Mouse (Mus musculus) layer of hippocampus, postnatal 10 days (tissue): ENCODE measurements at regions not wholly inside any gene's neighbourhood (a gene's known extent, or its start where the extent isn't known, plus 50 kb on each side); places are given as distances from the start of the nearest gene placed in this dataset.

Experiments used
- DNase-seq, 2 experiments: peaks; one replicate each; pipeline ENCODE4 v3.0.0; 2021; ENCODE audit warnings: low spot score in 2 of 2

DNA sequence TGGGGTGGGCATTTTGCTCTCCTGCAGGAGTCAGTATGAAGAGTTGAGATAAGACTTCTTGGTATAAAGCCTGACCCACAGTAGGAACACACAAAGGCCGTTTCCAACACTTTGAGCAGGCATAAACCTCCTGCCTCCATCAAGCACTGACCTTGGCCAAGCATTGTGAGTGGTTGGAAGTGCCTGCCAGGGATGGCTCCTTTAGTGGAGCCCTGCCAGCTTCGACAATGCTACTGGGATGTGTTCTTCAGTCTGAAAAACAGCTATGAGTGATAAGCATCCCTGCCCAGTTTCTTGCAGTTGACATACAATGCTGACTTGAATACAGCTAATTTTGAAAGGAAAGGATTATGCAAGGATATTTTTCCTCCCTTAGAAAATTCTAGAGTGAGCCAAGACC lies 644.6 kb upstream of the Vstm2b start:
- no peak for DNase-seq

DNA sequence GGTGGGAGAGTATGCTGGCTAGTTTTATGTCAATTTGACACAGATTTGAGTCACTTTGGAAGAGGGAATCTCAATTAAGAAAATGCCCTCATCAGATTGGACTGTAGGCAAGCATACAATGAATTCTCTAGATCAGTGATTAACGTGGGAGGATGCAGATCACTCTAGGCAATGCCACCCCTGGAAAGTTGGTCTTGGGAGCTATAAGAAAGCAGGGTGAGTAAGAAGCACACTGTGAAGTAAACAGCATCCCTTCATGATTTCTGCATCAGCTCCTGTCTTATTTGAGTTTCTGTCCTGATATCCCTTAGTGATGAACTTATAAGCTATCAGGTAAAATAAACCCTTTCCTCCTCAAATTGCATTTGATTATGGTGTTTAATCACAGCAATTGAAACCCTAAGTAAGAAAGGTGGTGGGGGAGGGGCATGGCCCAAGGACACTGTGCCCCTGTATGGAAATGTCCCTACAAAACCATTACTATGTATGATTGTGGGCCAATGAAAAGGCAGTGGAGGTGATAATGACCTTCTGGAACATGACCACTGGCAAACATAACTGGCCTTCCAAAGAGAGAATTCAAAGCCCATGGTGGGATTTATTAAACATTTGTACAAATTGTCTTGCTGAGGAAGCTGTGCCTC lies 640.3 kb upstream of the Vstm2b start:
- no peak for DNase-seq

DNA sequence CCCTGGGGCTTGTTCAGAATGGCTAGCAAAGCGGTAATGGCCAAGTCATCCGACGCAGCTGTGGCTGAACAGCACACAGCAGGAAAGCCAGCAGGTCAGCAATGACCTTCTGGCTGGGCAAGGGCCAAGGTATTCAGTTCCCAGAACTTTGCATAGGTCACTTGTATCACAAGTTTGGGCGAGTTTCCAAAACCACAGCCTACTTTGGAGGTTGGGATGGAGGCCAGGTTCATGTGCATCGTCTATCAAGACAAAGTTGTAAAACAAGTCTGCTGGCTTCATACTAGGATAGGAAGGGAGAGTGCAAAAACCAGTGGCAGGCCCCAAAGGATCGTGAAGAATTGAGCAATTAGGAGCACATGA lies 639.8 kb upstream of the Vstm2b start:
- no peak for DNase-seq

DNA sequence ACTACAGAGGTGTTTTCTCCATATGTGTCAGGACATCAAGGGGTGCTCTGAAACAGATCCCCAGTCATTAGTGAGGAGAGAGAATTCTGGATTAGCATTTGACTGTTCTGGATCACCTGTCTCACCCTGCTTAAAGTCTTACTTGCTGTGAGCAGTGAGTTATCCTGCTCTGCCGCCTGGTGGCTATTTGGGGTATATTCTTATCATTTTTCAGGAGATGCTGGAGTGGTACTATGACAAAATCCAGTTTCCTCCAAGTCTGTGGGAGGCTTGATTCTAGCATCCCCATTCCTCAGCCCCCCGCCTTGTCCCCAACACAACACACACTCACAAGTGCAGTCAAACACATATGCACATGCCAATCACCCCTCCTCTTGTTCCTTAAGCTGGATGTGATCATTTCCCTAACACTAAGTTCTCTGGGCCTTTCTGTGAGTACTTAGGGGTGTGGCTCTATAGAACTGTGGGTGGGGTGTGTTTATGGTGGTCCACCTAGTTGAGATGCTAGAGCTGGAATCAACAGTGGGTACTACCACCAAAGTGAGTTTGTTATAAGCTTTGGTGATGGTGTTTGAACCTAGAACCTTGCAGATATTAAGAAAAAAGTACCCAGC lies 624.6 kb upstream of the Vstm2b start:
- DNase-seq: peak; percentile 72 to 81

DNA sequence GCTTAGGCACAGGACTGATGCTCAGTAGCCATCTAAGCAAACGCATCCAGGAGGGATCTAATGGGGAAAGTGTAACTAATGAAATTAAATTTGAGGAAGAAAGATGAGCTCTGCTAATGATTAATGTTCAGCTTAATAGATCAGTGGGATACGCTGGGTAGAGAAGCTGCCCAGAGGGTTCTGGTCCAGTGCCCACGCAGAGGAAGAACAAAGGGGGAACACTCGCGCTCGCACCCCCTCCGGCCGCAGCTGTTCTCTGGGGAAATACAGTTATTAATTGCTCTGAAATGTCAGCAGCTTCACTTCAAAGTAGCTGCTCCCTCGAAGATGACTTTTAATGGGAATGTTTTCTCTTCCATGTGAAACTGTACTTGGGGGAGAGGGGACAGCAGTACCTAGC lies 623.0 kb upstream of the Vstm2b start:
- DNase-seq: no peak

DNA sequence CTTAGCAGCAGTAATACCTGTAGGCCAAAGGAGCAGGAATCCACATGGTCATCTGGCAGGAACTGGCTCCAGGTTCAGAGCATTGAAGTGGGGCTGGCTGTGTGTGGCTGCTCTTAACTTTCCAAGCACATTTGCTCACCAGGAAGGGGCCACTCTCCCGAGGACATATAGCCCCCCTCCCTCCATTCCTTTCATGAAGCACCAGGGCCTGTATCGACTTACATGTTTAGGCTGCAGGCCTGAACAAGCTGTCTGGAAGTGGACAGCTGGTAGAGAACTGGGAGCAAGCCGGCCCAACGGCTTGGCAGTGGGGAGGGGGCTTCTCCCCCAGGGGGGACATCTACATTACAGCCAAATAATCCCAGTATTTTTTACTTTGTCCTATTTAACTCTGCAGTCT lies 622.5 kb upstream of the Vstm2b start:
- no peak for DNase-seq

DNA sequence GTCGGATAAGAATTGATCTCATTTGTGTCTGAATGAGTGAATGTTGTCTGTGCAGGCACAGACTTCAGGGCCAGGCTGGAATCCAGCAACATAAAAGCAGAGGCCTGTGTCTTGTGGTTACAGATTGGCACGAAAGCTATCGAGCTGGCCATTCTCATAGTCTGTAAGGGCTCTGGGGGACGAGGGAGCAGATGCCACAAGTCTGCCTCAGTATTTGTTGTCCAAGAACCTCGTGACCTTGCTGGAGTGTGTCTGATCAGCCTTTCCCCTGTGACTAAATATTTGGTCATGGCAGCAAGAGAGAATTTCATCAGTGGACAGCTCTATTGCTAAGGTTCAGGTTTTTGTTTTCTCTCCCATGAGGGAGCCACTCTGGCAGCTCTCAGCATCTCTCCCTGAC lies 622.0 kb upstream of the Vstm2b start:
- DNase-seq: no peak

DNA sequence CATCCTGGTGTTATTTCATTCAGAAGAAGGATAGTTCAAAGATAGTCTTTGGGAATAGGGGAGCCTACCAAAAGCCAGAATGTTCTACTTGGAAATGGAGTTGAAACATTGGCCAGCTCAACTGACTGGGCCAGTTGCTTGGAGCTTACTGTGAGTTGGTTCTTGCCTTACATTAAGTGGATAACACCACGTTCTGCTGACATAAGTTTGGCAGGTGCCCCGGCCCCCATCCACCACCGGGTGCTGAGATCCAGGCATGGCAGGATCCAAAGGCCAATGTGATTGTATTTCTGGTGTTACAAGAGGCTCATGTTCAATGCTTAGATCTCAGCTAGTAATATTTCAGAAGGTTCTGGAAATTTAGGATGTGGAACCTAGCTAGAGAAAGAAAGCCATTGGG lies 608.0 kb upstream of the Vstm2b start:
- no peak for DNase-seq

DNA sequence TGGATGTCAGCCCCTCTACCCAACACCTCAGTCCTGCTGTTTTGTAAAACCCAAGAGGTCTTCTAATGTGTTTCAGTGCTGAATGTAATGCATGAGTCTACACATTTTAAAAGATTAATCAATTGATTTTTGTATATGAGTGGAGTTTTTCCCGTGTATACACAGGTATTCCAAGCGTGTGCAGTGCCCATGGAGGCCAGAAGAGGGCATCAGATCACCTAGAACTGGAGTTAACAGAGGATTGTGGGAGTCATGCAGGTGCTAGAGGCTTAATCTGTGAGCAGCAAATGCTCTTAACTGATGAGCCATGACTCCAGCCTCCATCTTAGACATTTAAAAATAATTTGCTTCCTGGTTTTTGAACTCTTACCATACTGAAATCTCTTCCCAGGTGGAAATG lies 587.6 kb upstream of the Vstm2b start:
- peak; percentile 21 to 24 for DNase-seq

DNA sequence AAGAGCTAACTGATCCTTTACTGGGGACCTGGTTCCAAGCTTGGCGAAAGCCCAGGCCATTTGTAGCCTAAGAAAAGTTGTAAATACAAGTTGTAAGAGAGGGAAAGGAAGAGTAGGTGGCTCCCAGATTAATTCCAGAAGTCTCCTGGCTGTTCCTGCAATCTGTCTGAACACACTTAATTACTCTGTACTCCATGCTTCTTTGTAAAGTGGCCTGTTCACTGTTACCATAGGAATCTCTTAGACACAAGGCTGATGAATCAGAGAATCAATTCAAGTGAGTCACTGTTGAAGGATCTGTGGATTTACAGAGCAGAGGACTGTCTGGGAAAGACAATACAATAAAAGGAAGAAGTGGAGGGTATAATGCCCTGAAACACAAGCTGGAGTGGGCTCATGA lies 577.0 kb upstream of the Vstm2b start:
- DNase-seq: peak in 1 of 2 experiments; percentile 9

DNA sequence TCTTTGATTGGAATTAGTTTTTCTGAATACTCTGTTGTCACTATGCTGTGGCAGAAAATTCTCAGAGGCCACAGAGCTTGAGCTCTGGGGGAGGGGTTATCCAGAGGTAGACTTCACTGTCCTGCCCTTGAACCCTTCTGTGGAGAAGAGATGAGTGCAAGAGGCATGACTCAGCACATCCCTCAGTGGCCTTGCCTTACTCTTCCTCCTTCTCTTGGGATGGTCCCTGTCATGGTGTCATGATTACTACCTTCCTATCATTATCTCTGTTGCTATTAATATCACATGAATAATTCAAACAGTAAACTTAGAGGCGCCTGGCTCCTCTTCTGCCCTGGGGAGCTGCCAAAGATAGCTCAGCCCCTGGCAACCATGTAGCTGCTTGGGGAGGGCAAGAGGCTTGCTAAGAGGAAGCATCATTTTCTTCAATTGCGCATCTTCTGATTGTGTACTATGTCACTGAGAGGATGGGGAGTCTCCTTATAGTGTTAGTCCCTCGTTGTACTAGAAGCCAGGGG lies 572.9 kb upstream of the Vstm2b start:
- no peak for DNase-seq

DNA sequence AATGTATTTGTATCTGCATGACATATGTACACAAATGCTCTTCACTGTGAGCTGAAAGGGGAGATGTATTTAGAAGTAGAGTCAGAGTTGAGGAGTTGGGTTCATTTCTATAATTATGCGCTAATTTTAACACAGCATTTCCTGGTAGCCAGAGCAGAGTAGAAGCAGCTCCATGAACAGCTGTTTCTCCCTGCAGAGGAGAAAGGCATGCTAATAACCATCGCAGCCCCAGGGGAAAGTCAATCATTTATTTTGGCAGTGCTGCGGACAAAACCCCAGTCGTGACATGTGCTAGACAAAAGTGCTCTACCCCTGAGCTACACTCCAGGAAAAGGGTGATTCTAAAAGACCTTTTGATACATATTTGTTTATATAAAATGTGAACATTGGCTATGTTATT lies 565.7 kb upstream of the Vstm2b start:
- no peak for DNase-seq

DNA sequence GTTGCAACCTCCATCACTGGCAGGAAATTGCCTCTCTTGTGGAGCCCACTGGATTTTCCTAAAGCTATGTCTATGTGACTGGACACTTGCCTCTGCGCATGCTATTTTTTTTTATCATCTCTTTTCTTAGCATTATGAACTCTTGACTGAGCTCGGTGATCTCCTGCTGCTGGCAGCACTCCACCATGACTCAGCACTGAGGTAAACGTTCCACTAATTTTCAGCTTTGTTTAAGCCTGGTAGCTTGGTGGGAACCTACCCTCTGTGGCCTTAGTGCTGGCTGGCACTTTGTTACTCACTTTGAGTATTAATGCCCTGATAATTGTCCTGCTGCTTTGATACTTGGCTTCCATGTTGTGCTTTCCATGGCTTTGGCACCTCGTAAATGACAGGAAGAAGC lies 545.8 kb upstream of the Vstm2b start:
- peak in 1 of 2 experiments; percentile 14 for DNase-seq

DNA sequence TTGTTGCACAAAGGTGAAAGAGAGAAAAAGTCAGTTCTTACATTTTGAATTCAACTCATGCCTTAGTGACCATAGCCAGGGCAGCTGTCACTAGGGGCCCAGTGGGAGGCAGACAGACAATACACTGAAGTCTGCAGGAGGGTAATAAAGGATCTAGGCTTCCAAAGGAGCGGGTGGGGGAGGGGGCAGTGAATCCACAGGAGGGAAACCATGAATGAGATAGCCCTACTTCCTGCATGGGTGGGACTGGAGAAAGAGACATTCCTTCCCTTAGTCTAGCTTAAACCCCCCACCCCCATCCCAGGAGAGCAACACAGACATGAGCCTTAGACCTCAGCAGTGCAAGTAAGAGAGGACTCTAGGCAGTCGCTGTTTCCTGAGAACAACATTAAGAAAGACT lies 535.4 kb upstream of the Vstm2b start:
- DNase-seq: no peak

DNA sequence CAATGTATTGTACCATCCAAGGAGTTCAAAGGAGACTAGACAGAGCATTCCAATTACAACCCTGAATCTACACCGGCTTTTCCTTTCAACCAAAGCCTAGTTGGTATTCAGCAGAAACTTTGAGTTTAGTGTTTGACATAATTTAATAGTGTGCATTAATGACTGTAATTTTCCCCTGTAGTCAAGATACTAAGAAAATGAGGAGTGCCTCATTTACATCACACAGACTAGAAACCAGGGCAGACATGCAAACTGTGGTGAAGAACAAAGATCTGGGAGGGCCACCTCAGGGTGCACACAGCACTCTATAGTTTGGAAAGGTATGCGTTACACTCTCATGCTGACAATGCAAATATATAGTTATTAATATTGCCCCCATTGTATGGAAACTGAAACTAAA lies 525.4 kb upstream of the Vstm2b start:
- DNase-seq: no peak

DNA sequence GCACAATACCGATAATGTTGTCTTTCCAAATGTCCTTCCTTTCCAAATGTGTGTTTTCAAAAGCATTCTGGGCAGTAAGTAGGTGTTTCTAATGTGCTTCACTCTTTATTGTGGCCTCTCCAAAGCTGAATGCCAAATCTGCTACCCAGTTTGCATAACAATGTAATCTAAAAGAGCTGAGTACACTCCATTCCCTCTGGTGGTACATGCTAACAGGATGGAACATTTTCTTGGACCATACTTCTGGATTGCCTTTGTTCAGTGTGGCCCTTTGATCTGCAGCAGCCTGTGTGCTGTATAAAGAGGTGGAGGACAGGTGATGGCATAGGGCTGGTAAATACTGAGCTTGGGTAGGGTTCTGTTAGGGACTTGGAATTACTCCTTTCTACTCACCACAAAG lies 520.3 kb upstream of the Vstm2b start:
- no peak for DNase-seq

DNA sequence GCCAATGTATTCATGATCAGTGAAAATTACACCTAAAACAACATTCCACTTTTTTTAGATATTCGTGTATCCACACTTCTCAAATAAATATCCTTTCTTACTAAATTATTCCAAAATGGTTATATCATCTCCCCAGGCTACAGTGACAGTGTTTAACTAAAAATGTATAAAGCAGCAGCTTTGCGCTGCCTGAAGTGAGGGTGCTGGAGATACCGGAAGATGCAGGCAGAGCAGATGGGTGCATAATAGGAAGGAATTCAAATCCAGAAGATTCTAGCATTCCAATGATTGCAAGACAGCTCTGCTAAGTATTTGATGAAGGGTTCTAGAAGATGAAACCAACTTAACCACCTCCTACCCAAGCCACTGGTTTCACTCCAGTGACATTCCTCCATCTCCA lies 516.9 kb upstream of the Vstm2b start:
- no peak for DNase-seq

DNA sequence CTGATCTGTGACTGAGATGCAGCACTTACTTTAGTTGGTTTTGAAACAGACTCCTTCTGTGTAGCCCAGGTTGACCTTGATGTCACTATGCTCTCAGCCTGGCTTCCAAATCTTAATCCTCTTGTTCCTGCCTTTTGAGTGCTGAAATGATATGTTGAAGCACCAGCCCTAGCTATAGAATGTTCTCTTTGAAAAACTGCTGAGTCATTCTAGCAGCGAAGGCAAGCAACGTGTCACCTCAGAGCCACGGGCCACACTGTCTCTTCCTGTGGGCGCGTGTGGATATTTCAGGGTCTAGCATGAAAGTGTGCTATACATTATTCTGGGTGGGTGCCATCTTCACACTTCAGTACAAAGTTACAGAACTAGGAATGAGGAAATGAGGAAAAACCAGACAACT lies 510.0 kb upstream of the Vstm2b start:
- no peak for DNase-seq

DNA sequence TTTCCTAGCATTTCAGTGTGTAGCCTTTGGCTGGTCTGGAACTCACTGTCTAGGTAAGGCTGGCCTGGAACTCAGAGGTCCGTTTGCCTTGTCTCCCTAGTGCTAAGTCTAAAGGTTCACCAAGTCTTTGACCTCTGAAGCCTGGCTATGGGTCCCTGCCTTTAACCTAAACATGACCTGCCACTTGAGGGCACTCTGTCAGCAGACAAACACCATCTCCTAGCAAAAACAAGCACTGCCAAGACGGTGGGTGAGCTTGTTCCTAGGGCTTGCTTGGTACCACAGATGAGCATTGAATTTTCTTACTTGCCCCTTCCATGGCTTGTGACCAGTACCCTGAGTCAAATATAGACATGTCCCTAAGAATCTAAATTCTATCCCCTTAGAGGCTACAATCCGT lies 508.3 kb upstream of the Vstm2b start:
- no peak for DNase-seq

DNA sequence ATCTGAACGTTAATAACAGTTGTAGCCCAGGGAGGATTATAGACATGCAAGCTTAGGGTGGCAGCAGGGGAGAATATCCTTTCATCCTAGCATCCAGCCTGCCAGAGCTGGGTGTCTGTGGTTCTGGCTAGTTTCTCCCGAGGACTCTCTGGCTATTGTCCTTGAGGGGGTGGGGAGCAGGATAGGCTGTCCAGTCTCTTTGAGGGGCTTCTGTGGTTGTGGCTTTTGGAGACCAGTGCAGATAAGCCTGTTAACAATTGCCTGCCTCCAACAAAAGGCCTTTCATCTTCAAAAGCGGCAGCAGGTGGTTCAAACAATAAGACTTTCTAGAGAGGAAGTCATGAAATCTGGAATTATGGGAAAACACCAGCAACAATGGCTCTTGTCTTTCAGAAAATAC lies 507.2 kb upstream of the Vstm2b start:
- no peak for DNase-seq

DNA sequence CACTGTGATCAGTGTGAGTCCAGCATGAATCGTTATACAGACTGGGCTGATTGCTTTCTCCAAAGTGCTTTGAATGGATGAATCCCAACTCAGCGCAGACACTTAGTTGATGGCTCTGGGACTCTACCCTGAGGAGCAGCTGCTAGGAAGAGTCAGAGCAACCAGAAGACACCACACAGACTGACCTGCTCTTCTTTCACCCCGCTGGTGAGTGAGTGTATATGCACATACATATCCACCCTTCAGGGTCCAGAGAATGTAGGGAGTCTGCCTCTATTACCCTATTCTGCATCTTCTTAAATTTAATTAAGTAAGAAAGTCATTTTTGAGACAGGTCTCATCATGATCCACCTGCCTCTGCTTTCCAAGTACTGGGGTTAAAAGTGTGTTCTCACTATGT lies 506.5 kb upstream of the Vstm2b start:
- no peak for DNase-seq

DNA sequence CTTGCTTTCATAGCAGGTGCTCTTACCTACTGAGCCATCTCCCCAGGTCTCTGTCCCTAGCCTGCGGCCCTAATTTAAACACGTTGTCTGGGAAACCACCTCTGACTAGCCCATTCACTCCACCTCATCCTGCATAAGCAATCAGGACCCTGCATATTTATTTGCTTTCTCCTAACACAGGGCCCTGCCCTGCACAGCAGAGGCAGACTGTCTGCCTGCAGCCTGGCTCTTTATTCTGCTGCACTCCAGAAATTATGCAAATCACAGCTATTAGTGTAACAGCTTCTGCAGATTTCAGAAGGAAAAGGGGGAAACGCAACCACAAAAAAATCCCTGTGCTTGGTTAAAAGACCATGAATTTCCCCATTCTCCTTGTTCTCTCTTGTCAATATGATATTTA lies 505.9 kb upstream of the Vstm2b start:
- no peak for DNase-seq

DNA sequence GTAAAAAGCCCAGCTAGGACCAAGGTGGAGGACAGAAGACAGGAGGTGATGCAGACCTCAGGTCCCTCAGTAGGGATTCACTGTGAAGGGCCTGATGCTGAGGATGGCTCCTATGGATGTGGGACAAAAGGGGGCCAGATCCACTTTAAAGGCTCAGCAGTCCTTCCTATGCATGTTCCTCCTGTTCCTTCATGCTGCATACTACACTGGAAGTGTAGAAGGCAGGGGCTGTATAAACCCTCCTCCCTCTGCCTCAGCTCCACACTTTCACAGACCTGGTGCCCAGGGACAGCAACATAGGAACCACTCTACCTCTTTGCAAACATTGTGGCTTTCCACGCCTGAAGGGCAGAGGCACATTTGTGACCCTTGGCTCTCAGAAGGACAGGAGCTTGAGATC lies 505.4 kb upstream of the Vstm2b start:
- DNase-seq: no peak
